Mouse (Mus musculus): ENCODE measurements around the gene Klk1b24.

GRCm38 (mm10) chr7:44197891-44198290 lies 9.9 kb downstream of the Klk1b24 start, which contains the start of gene Klk1b3:
- no peak for TF ChIP-seq MYOD1 (IDR thresholded peaks at IDR 0.05; ENCODE audit: control insufficient read depth, insufficient read length, low read depth)
- TF ChIP-seq CTCF (IDR thresholded peaks at IDR 0.05; ENCODE audit: control insufficient read depth, insufficient read depth, insufficient read length), result no peak
- no peak for TF ChIP-seq USF1 (IDR thresholded peaks at IDR 0.05; ENCODE audit: low read depth)
- TF ChIP-seq MAX (IDR thresholded peaks at IDR 0.05), result no peak
- no peak for TF ChIP-seq FOSL1 (IDR thresholded peaks at IDR 0.05; ENCODE audit: insufficient read depth, low read length, poor library complexity, severe bottlenecking)
- TF ChIP-seq MYOG (IDR thresholded peaks at IDR 0.05; ENCODE audit: control insufficient read depth, extremely low read depth, insufficient read length), result no peak

All from C2C12 (cell line).